Mouse (Mus musculus) cerebellum, postnatal 36 days (tissue): ENCODE measurements around the gene Zfp978.
"Not testable (repeated sequence)": the region's sequence is repeated elsewhere in the genome, so short reads cannot be mapped to it uniquely, and the experiment has no call there.

Source experiments
- DNase-seq, 2 experiments: peaks; one replicate each; pipeline ENCODE4 v3.0.0; 2021 to 2022; ENCODE audit warnings: mixed read lengths in 2 of 2

Gene Zfp978

GRCm38 (mm10) chr4:147361003-147361402 lies at the start of gene Zfp978:
Zfp978 (plus strand) TSS chr4:147361303.
- DNase-seq: not testable (repeated sequence)

- DNase-seq: not testable (repeated sequence)
Observed at GRCm38 (mm10) chr4:147335036-147335690, 25.9 kb upstream of the Zfp978 start.

GRCm38 (mm10) chr4:147335691-147336367 lies 25.3 kb upstream of the Zfp978 start:
- not testable (repeated sequence) for DNase-seq

GRCm38 (mm10) chr4:147336368-147337195 lies 24.5 kb upstream of the Zfp978 start:
- not testable (repeated sequence) for DNase-seq

- not testable (repeated sequence) for DNase-seq
Observed at GRCm38 (mm10) chr4:147337520-147337919, 23.6 kb upstream of the Zfp978 start.

- DNase-seq: no peak
Observed at GRCm38 (mm10) chr4:147338032-147338610, 23.0 kb upstream of the Zfp978 start.

- not testable (repeated sequence) for DNase-seq
Observed at GRCm38 (mm10) chr4:147338706-147339105, 22.4 kb upstream of the Zfp978 start.

GRCm38 (mm10) chr4:147339601-147340219 lies 21.4 kb upstream of the Zfp978 start:
- DNase-seq: not testable (repeated sequence)

- DNase-seq: not testable (repeated sequence)
Observed at GRCm38 (mm10) chr4:147340236-147340635, 20.9 kb upstream of the Zfp978 start.

GRCm38 (mm10) chr4:147340876-147341275 lies 20.2 kb upstream of the Zfp978 start:
- DNase-seq: not testable (repeated sequence)

GRCm38 (mm10) chr4:147343042-147343908 lies 17.8 kb upstream of the Zfp978 start:
- DNase-seq: not testable (repeated sequence)

GRCm38 (mm10) chr4:147345061-147345554 lies 16.0 kb upstream of the Zfp978 start:
- DNase-seq: not testable (repeated sequence)

GRCm38 (mm10) chr4:147346361-147347035 lies 14.6 kb upstream of the Zfp978 start:
- not testable (repeated sequence) for DNase-seq

GRCm38 (mm10) chr4:147347300-147347699 lies 13.8 kb upstream of the Zfp978 start:
- not testable (repeated sequence) for DNase-seq

- not testable (repeated sequence) for DNase-seq
Observed at GRCm38 (mm10) chr4:147347880-147348279, 13.2 kb upstream of the Zfp978 start.

- not testable (repeated sequence) for DNase-seq
Observed at GRCm38 (mm10) chr4:147348401-147348800, 12.7 kb upstream of the Zfp978 start.

GRCm38 (mm10) chr4:147348906-147349686 lies 12.0 kb upstream of the Zfp978 start:
- DNase-seq: not testable (repeated sequence)

- not testable (repeated sequence) for DNase-seq
Observed at GRCm38 (mm10) chr4:147349687-147350415, 11.3 kb upstream of the Zfp978 start.

- not testable (repeated sequence) for DNase-seq
Observed at GRCm38 (mm10) chr4:147350541-147350940, 10.6 kb upstream of the Zfp978 start.
